ENCODE assay signal across 10 mouse cellular contexts in the genomic region with DNA sequence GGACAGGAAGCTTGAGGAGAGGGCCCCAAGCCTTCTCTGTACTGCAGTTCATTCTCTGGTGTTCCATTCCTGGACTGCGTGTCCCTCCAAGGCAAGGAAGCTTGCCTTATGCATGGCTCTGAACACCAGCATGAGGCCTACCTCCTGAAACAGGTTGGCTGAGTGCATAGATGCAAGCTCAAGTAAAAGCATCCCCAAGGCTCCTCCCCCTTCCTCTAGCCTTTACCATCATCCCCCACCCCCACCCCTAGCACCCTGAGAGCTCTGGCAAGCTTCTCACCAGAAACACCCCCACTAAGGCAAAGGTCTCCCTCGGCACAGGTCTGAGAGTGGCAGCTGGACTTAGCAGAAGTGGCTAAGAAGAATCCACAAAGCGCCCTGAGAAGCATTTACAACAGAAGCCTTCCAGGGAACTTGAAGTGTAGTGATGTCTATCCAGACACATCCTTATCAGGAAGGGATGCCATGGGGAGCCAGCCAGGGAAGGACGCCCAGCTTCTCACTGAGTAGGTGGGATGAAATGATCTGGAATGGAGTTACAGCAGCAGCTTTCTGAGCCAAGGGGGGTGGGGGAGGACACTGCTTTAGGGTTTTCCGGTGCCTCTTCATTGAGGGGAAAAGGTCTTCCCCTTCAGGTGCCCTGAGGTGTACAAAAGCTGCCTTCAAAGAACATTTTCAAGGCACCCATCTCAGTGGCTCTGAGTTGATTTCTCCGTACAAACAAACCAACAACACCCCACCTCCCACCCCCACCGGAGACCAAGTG.
DNase-seq lines count a peak whose midpoint lies in the region; ATAC-seq lines count a peak whose summit lies in the region.
"Had no signal": no experiment of that assay in that cellular context is flagged by ENCODE, and none has a peak within 500 bp of the region (broad histone marks: within the 10 kb centered on the region; RNA-seq: fewer than 3 reads in every experiment).

No protein-coding gene starts in this region.

- DNase-seq in heart, embryonic 10.5 days (ENCODE audit: low spot score): no peak
- DNase-seq in heart, postnatal 36 days: no peak
- no peak for DNase-seq in neural tube, embryonic 10.5 days (ENCODE audit: extremely low spot score, low spot score)
- DNase-seq in thymus, postnatal 10 days (ENCODE audit: low spot score in 2 of 2): peak; percentile 44 to 47
- no peak for DNase-seq in testis, postnatal 14 days (ENCODE audit: low spot score)
- DNase-seq in yolk sac, embryonic 10.5 days (ENCODE audit: low spot score): no peak
- DNase-seq: kidney, postnatal 10 days had no signal

- WGBS in heart, embryonic 10.5 days: 44% methylated on average over 7 of the region's 7 CpGs
- 74% methylated on average over 7 of the region's 7 CpGs for WGBS in neural tube, embryonic 13.5 days
- WGBS in hindbrain, embryonic 15.5 days: 52% methylated on average over 7 of the region's 7 CpGs

- ATAC-seq in neural tube, embryonic 13.5 days (ENCODE audit: low read depth): no peak
- no peak for ATAC-seq in hindbrain, embryonic 15.5 days (ENCODE audit: low FRiP score, low read depth)

- no peak overlapping the region for H3K4me3 ChIP-seq in heart, embryonic 10.5 days
- H3K4me3 ChIP-seq in neural tube, embryonic 13.5 days: no peak overlapping the region
- no peak overlapping the region for H3K4me3 ChIP-seq in hindbrain, embryonic 15.5 days
- H3K4me3 ChIP-seq: limb, embryonic 15.5 days had no signal

- intact Hi-C loops in heart, postnatal 36 days (cut with DNase I): no loop called here

- H3K9ac ChIP-seq in neural tube, embryonic 13.5 days: no peak overlapping the region
- H3K9ac ChIP-seq in hindbrain, embryonic 15.5 days: no peak overlapping the region
- H3K9ac ChIP-seq: limb, embryonic 15.5 days had no signal

- no peak overlapping the region for H3K4me2 ChIP-seq in neural tube, embryonic 13.5 days
- no peak overlapping the region for H3K4me2 ChIP-seq in hindbrain, embryonic 15.5 days
- H3K4me2 ChIP-seq: limb, embryonic 15.5 days had no signal

- no peaks in the 10 kb centered on the region for H3K9me3 ChIP-seq in heart, embryonic 10.5 days
- no peaks in the 10 kb centered on the region for H3K9me3 ChIP-seq in neural tube, embryonic 13.5 days
- H3K9me3 ChIP-seq in hindbrain, embryonic 15.5 days: no peaks in the 10 kb centered on the region
- H3K9me3 ChIP-seq: limb, embryonic 15.5 days had no signal

- peaks cover 5% of the 10 kb centered on the region; the same call in 1 of the 2 replicates for H3K36me3 ChIP-seq in heart, embryonic 10.5 days
- H3K36me3 ChIP-seq in neural tube, embryonic 13.5 days: no peaks in the 10 kb centered on the region
- no peaks in the 10 kb centered on the region for H3K36me3 ChIP-seq in hindbrain, embryonic 15.5 days
- H3K36me3 ChIP-seq: limb, embryonic 15.5 days had no signal

- H3K27me3 ChIP-seq in heart, embryonic 10.5 days (ENCODE audit: insufficient read depth, poor library complexity, severe bottlenecking): no peaks in the 10 kb centered on the region
- H3K27me3 ChIP-seq in neural tube, embryonic 13.5 days: no peaks in the 10 kb centered on the region
- H3K27me3 ChIP-seq in hindbrain, embryonic 15.5 days: no peaks in the 10 kb centered on the region

- peak overlapping the region; percentile 72 for H3K27ac ChIP-seq in heart, embryonic 10.5 days
- H3K27ac ChIP-seq in neural tube, embryonic 13.5 days (replicated peaks): peak overlapping the region; percentile 59
- H3K27ac ChIP-seq in hindbrain, embryonic 15.5 days (replicated peaks): peak overlapping the region; percentile 64
- H3K27ac ChIP-seq: limb, embryonic 15.5 days had no signal

- H3K4me1 ChIP-seq in heart, embryonic 10.5 days: peaks cover 74% of the 10 kb centered on the region
- H3K4me1 ChIP-seq in neural tube, embryonic 13.5 days (replicated peaks): peaks cover 96% of the 10 kb centered on the region
- peaks cover 80% of the 10 kb centered on the region for H3K4me1 ChIP-seq in hindbrain, embryonic 15.5 days (replicated peaks)

Comparison
In these comparisons a context has a peak if more than half of its experiments do, and no peak if none do; other contexts are left out.
1. DNase-seq: peak in thymus, postnatal 10 days (2 of 2); none in heart, embryonic 10.5 days (single experiment), heart, postnatal 36 days (0 of 2), neural tube, embryonic 10.5 days (single experiment), testis, postnatal 14 days (single experiment) and yolk sac, embryonic 10.5 days (single experiment).
2. Peak in every context shown above with its lines, with median percentiles within 50 percentile points of each other: H3K27ac ChIP-seq.